Mouse (Mus musculus): ENCODE data around the gene Yipf2.

GRCm38 (mm10) chr9:21627145-21627795 lies 34.6 kb upstream of the Yipf2 start:
- TF ChIP-seq CTCF (IDR thresholded peaks at IDR 0.05; ENCODE audit: extremely low read depth, insufficient read length, insufficient replicate concordance, low read depth, low read length) (no peak), POLR2A (IDR thresholded peaks at IDR 0.05; ENCODE audit: low read depth, low read length) (no peak)
